Mouse (Mus musculus): ENCODE results near the gene P2rx7.

- TF ChIP-seq CTCF (IDR thresholded peaks at IDR 0.05; ENCODE audit: borderline replicate concordance, insufficient read depth, low read length), result no peak
- no peak for TF ChIP-seq POLR2A (IDR thresholded peaks at IDR 0.05; ENCODE audit: low read depth, low read length)
Measured at GRCm38 (mm10) chr5:122635228-122635627, 8.5 kb upstream of the P2rx7 start.
